ENCODE assay signal across 9 mouse cellular contexts in genomic region chr15:9078481-9079300, GRCm38 (mm10). TPM values are rescaled to one million over a fixed set of nuclear protein-coding genes. Genes with fewer than 3 reads are reported as not detected.
A peak's percentile ranks its signal among the peaks of the same experiment; 100 is the strongest.
DNase-seq lines count a peak whose midpoint lies in the region; ATAC-seq and TF ChIP-seq lines count a peak whose summit lies in the region.
"Had no signal": no experiment of that assay in that cellular context is flagged by ENCODE, and none has a peak within 500 bp of the region (broad histone marks: within the 10 kb centered on the region; RNA-seq: fewer than 3 reads in every experiment).

No protein-coding gene starts in this region.

- ATAC-seq in lung, postnatal 0 days: peak; percentile 39; the same call in 1 of the 2 replicates
- peak; percentile 55 for ATAC-seq in erythroblast, adult 5-6 weeks (replicated peaks; ENCODE audit: low FRiP score, poor library complexity, severe bottlenecking)
- peak; percentile 23 for ATAC-seq in intestine, embryonic 15.5 days

- H3K27me3 ChIP-seq in lung, postnatal 0 days (replicated peaks; ENCODE audit: insufficient read depth, low read length): no peaks in the 10 kb centered on the region
- no peaks in the 10 kb centered on the region for H3K27me3 ChIP-seq in intestine, embryonic 15.5 days (replicated peaks)

- no peak overlapping the region for H3K4me2 ChIP-seq in lung, postnatal 0 days (replicated peaks; ENCODE audit: low read depth, low read length)
- 0 out of 2 replicates have a peak overlapping the region, but pooled peaks have one; percentile 3 for H3K4me2 ChIP-seq in intestine, embryonic 15.5 days (replicated peaks)

- no peaks in the 10 kb centered on the region for H3K9me3 ChIP-seq in lung, postnatal 0 days (ENCODE audit: low read length)
- H3K9me3 ChIP-seq in intestine, embryonic 15.5 days: no peaks in the 10 kb centered on the region

- H3K27ac ChIP-seq in lung, postnatal 0 days (ENCODE audit: low read length): peak overlapping the region; percentile 65
- peak overlapping the region; percentile 18; the same call in 1 of the 2 replicates for H3K27ac ChIP-seq in intestine, embryonic 15.5 days

- no peak overlapping the region for H3K4me3 ChIP-seq in lung, postnatal 0 days (ENCODE audit: low read depth, low read length)
- H3K4me3 ChIP-seq in intestine, embryonic 15.5 days (replicated peaks): no peak overlapping the region

- no peak overlapping the region; the same call in 1 of the 2 replicates for H3K9ac ChIP-seq in lung, postnatal 0 days (replicated peaks; ENCODE audit: low read depth)
- H3K9ac ChIP-seq in intestine, embryonic 15.5 days: no peak overlapping the region

- no peaks in the 10 kb centered on the region for H3K36me3 ChIP-seq in lung, postnatal 0 days (ENCODE audit: insufficient read depth, low read length)
- H3K36me3 ChIP-seq in intestine, embryonic 15.5 days: no peaks in the 10 kb centered on the region

- no peak for TF ChIP-seq CTCF in lung, postnatal 0 days (IDR thresholded peaks at IDR 0.05)

- WGBS in lung, postnatal 0 days: 39% methylated on average over 12 of the region's 12 CpGs
- 57% methylated on average over 12 of the region's 12 CpGs for WGBS in intestine, embryonic 15.5 days

- peaks cover 26% of the 10 kb centered on the region for H3K4me1 ChIP-seq in lung, postnatal 0 days (ENCODE audit: insufficient read depth, low read depth, low read length)
- H3K4me1 ChIP-seq in intestine, embryonic 15.5 days (replicated peaks): peaks cover 21% of the 10 kb centered on the region

- TF ChIP-seq EP300 in lung, postnatal 0 days (IDR thresholded peaks at IDR 0.05): no peak

- DNase-seq in lung, postnatal 0 days (ENCODE audit: low spot score): no peak
- DNase-seq in lung, adult 18-20 months: no peak
- peak; percentile 21 to 49 for DNase-seq in spleen, postnatal 36 days (ENCODE audit: low spot score in 2 of 2)
- DNase-seq in right cerebral cortex, postnatal 4 days: no peak
- DNase-seq in right cerebral cortex, adult 2 months (ENCODE audit: low spot score in 2 of 2): no peak
- DNase-seq in gastrocnemius, postnatal 25 days: no peak
- DNase-seq: cerebellum, postnatal 25 days had no signal

RNA-seq across cellular contexts. Expression of gene Nadk2, which starts 7.6 kb away (rescaled TPM):
- polyA plus RNA-seq in lung, postnatal 0 days (2015; fragmentation: Nextera tagmentation; extraction: Ambion mirVana): 20.0 and 21.9 TPM in 2 replicates
- 252 and 320 TPM in 2 replicates for total RNA-seq in erythroblast, adult 5-6 weeks (2015; ENCODE audit: low replicate concordance)
- total RNA-seq in erythroblast, adult 5-6 weeks (2017; ENCODE audit: low replicate concordance): 514 and 775 TPM in 2 replicates
- 49.0 and 50.4 TPM in 2 replicates for polyA plus RNA-seq in intestine, embryonic 15.5 days (2015; fragmentation: Nextera tagmentation; extraction: Ambion mirVana)
- 10 to 100 TPM; 19.3 to 24.2 TPM for total RNA-seq in gastrocnemius, postnatal 25 days (2021)

Comparison
In these comparisons a context has a peak if more than half of its experiments do, and no peak if none do; other contexts are left out.
1. DNase-seq: peak in spleen, postnatal 36 days (2 of 2); none in lung, postnatal 0 days (single experiment), lung, adult 18-20 months (0 of 2), right cerebral cortex, postnatal 4 days (single experiment), right cerebral cortex, adult 2 months (0 of 2) and gastrocnemius, postnatal 25 days (single experiment).
2. RNA of gene Nadk2, which starts 7.6 kb away (total RNA-seq): 252 to 775 TPM in erythroblast, adult 5-6 weeks; 19.3 to 24.2 TPM in gastrocnemius, postnatal 25 days; every median in the first group is over 10 times any median in the second.
3. Peak in every context shown above with its lines, with median percentiles within 50 percentile points of each other: ATAC-seq.